Mouse (Mus musculus) naive thymus-derived CD4-positive, alpha-beta T cell, adult 2 months (primary cell): ENCODE results near the gene Ptprd.
A peak's percentile ranks its signal among the peaks of the same experiment; 100 is the strongest.

Experiments used
- DNase-seq: peaks from one replicate; pipeline ENCODE4 v3.0.0-alpha.2; 2011; ENCODE audit warnings: low read depth

Gene Ptprd

GRCm38 (mm10) chr4:77558404-77559202 is 653.2 kb downstream of the Ptprd start:
- no peak for DNase-seq

- no peak for DNase-seq
These were observed 655.9 kb downstream of the Ptprd start for GRCm38 (mm10) chr4:77555841-77556240.

- no peak for DNase-seq
These were observed 673.9 kb downstream of the Ptprd start for GRCm38 (mm10) chr4:77537843-77538242.

- DNase-seq: no peak
These were observed 674.4 kb downstream of the Ptprd start for GRCm38 (mm10) chr4:77537336-77537735.

GRCm38 (mm10) chr4:77535601-77536000 is 676.2 kb downstream of the Ptprd start:
- no peak for DNase-seq

- no peak for DNase-seq
These were observed 677.2 kb downstream of the Ptprd start for GRCm38 (mm10) chr4:77534553-77534952.

- DNase-seq: no peak
These were observed 692.6 kb downstream of the Ptprd start for GRCm38 (mm10) chr4:77519166-77519565.

- DNase-seq: no peak
These were observed 697.7 kb downstream of the Ptprd start for GRCm38 (mm10) chr4:77513914-77514628.

- no peak for DNase-seq
These were observed 698.7 kb downstream of the Ptprd start for GRCm38 (mm10) chr4:77513041-77513440.

- DNase-seq: no peak
These were observed 757.7 kb downstream of the Ptprd start for GRCm38 (mm10) chr4:77454049-77454448.

- DNase-seq: no peak
These were observed 812.6 kb downstream of the Ptprd start for GRCm38 (mm10) chr4:77399146-77399545.

GRCm38 (mm10) chr4:77361728-77362127 is 850.0 kb downstream of the Ptprd start:
- no peak for DNase-seq

GRCm38 (mm10) chr4:77327198-77327597 is 884.6 kb downstream of the Ptprd start:
- no peak for DNase-seq

GRCm38 (mm10) chr4:77317060-77317680 is 894.6 kb downstream of the Ptprd start:
- no peak for DNase-seq

GRCm38 (mm10) chr4:77316644-77317043 is 895.1 kb downstream of the Ptprd start:
- DNase-seq: no peak

- DNase-seq: peak; percentile 0
These were observed 901.5 kb downstream of the Ptprd start for GRCm38 (mm10) chr4:77310127-77310788.

GRCm38 (mm10) chr4:77283423-77283822 is 928.3 kb downstream of the Ptprd start:
- no peak for DNase-seq

GRCm38 (mm10) chr4:77277913-77278312 is 933.8 kb downstream of the Ptprd start:
- DNase-seq: no peak

- no peak for DNase-seq
These were observed 951.8 kb downstream of the Ptprd start for GRCm38 (mm10) chr4:77259972-77260290.

- DNase-seq: no peak
These were observed 952.4 kb downstream of the Ptprd start for GRCm38 (mm10) chr4:77259250-77259971.

GRCm38 (mm10) chr4:77251188-77251587 is 960.6 kb downstream of the Ptprd start:
- no peak for DNase-seq

GRCm38 (mm10) chr4:77249801-77250200 is 962.0 kb downstream of the Ptprd start:
- no peak for DNase-seq
